18 mouse cellular contexts compared by ENCODE assay signal in the genomic region with DNA sequence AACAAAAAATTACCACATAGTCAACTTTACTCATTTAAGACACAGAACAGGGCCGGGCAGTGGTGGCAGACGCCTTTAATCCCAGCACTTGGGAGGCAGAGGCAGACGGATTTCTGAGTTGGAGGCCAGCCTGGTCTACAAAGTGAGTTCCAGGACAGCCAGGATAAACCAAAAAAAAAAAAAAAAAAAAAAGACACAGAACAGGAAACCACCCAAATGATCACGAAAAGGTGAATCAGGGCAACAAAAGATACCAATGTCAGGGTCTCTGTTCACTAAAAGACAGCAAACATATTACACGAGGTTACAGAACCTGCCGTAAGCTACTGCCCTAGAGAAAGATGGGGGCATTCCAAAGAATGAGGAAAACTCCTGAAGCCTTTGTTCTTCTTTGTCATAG. TPM values are rescaled to one million over a fixed set of nuclear protein-coding genes. Genes with fewer than 3 reads are reported as not detected.
"Had no signal": no experiment of that assay in that cellular context is flagged by ENCODE, and none has a peak within 500 bp of the region (broad histone marks: within the 10 kb centered on the region; RNA-seq: fewer than 3 reads in every experiment).

No protein-coding gene starts in this region.

- H3K27me3 ChIP-seq: intestine, embryonic 15.5 days; limb, embryonic 12.5 days; limb, embryonic 15.5 days; midbrain, embryonic 12.5 days; midbrain, embryonic 15.5 days; neural tube, embryonic 13.5 days had no signal

- H3K4me3 ChIP-seq: intestine, embryonic 15.5 days; limb, embryonic 12.5 days; limb, embryonic 15.5 days; midbrain, embryonic 12.5 days; midbrain, embryonic 15.5 days; neural tube, embryonic 13.5 days had no signal

- H3K4me1 ChIP-seq: limb, embryonic 15.5 days had no signal

- H3K36me3 ChIP-seq: intestine, embryonic 15.5 days; midbrain, embryonic 15.5 days had no signal

- H3K27ac ChIP-seq: intestine, embryonic 15.5 days; limb, embryonic 12.5 days; limb, embryonic 15.5 days; liver, embryonic 14.5 days; macrophage; midbrain, embryonic 12.5 days; midbrain, embryonic 15.5 days; neural tube, embryonic 13.5 days had no signal

- DNase-seq: kidney, adult 11 months; kidney, adult 8-10 months; kidney, postnatal 14 days; kidney, postnatal 4 days; left cerebral cortex, postnatal 4 days; liver, postnatal 0 days; lung, embryonic 14.5 days; retina, postnatal 1 day; right cerebral cortex, postnatal 25 days had no signal

RNA-seq across cellular contexts. Expression of a gene that starts 37.7 kb away (rescaled TPM):
- polyA plus RNA-seq: liver, embryonic 14.5 days; liver, postnatal 0 days; macrophage had no signal

RNA-seq across cellular contexts. Expression of a gene that starts 52.5 kb away (rescaled TPM):
- polyA plus RNA-seq: kidney, embryonic 16.5 days; limb, embryonic 12.5 days; macrophage; midbrain, embryonic 12.5 days; neural tube, embryonic 13.5 days had no signal
